Mouse (Mus musculus): ENCODE measurements around the gene Bpifa5.
"Not testable (repeated sequence)": the region's sequence is repeated elsewhere in the genome, so short reads cannot be mapped to it uniquely, and the experiment has no call there.

Gene Bpifa5

DNA sequence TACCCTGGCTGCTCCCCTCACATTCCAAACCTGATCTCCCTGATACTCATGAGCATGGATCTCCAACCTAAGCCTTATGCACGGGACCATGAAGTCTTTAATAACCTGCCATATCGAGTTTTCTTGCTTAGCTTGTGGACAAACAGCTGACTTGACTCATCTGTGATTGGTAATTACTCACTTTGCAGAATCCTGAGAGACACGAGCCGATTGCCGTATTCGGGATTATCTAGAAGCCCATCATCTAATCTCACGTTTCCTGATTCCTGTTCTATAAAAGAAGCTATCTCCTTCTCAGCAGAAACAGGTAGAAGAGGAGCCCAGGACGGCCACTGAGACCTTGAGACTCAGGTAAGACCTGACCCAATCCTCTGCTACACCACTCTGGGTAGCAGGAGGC, at the start of gene Bpifa5:
Bpifa5 (plus strand) TSS at position 301 of the 400 bp plus-strand sequence.
- in situ Hi-C loops (cut with MboI, MseI) = no loop called here

DNA sequence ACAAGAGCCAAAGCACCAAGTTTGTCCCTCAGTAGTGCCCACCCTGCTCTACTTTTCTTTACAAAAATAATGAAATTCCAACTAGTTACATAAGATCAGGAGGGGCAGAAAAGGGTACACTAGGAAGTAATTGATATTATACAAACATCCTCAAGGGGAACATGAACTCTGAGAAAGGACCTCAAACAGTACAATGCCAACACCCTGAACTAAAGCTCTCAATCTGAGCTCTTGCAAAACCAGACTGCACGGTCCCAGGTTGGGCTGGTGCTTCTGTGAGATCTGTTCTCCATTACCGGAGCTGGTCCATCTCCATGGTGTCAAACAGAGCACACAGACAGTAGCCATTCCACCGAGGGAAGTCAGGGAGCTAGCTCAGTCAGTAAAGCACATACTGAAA, 45.0 kb upstream of the Bpifa5 start:
- in situ Hi-C loops (cut with MboI, MseI) = loop anchor here (5.0 kb wide), 1 partner anchor 50 kb away; no protein-coding TSS in a partner anchor

- in situ Hi-C loops (cut with MboI, MseI) = no loop called here
Measured at GRCm38 (mm10) chr2:154130120-154130519, 32.3 kb upstream of the Bpifa5 start, which contains the start of gene Bpifa3. Gene Bpifa3, plus strand, starts transcription at chr2:154130336.

- in situ Hi-C loops (cut with MboI, MseI) = loop anchor here (10.0 kb wide), 1 partner anchor 268 kb away; the partner anchor contains the start of genes Bpifb2 and Sun5
Measured at GRCm38 (mm10) chr2:154142580-154142979, 19.8 kb upstream of the Bpifa5 start, which contains the start of gene Bpifa1. Gene Bpifa1, plus strand, starts transcription at chr2:154142880.

- in situ Hi-C loops (cut with MboI, MseI) = loop anchor here (10.0 kb wide), 1 partner anchor 269 kb away; the partner anchor contains the start of genes Bpifb2 and Sun5
Measured at GRCm38 (mm10) chr2:154143735-154144134, 18.7 kb upstream of the Bpifa5 start.

GRCm38 (mm10) chr2:154147496-154147895, 14.9 kb upstream of the Bpifa5 start:
- in situ Hi-C loops (cut with MboI, MseI) = loop anchor here (10.0 kb wide), 1 partner anchor 273 kb away; the partner anchor contains the start of genes Bpifb2 and Sun5

DNA sequence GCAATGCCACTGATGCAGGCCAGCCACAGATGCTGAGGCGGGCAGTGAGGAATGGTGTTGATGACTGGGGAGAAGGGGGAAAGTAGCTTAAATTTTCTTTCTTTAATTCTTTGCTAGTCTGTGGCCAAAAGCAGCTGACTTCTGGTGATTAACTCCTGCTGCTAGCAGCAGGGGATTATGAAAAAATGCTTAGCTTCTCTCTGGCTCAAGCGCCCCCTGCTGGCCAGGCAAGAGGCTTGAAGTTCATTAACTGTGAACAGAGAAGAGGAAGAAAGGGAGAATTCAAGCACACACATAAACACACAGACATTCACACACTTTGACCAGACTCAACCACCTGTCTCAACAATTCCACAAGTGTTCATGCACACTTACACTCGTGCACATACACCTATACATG, 4.0 kb upstream of the Bpifa5 start:
- in situ Hi-C loops (cut with MboI, MseI) = no loop called here

GRCm38 (mm10) chr2:154163306-154163705, 899 bp downstream of the Bpifa5 start:
- in situ Hi-C loops (cut with MboI, MseI) = no loop called here

DNA sequence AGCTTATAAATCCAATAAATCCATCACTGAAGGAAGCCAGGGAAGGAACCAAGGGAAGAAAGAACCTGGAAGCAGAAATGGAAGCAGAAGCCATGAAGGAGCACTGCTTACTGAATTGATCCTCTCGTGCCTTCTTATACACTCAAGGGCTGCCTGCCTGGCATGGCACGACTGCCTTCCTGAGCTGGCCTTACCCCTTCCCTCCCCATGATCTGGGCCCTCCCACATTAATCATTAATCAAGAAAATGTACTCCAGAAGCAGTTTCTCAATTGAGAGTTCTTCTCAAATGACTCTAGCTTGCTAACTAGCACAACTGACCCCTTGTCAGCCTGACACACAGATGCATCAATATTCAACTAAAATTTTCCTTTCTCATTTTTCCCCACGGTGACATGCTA, 6.8 kb downstream of the Bpifa5 start:
- in situ Hi-C loops (cut with MboI, MseI) = no loop called here

GRCm38 (mm10) chr2:154171621-154172020, 9.2 kb downstream of the Bpifa5 start:
- in situ Hi-C loops (cut with MboI, MseI) = no loop called here

DNA sequence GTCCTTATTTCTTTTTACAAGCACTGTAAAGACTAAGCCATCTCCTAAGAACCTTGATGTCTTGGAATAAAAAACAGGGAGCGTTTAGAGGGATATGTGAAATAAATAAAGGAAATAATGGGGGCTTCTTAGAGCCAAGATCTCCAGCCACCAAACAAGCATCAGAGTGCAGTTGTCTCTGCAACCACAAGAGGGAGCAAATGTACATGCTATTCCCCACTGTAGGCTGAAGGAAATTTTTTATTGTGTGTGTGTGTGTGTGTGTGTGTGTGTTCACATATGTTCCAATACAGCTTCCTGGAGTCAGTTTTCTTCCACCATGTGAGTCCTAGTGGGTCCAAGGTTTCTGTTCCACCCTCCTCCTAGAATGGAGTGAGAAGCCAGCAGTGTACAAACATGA, 10.9 kb downstream of the Bpifa5 start:
- in situ Hi-C loops (cut with MboI, MseI) = no loop called here

GRCm38 (mm10) chr2:154181900-154182299, 19.5 kb downstream of the Bpifa5 start:
- in situ Hi-C loops (cut with MboI, MseI) = not testable (repeated sequence)

GRCm38 (mm10) chr2:154183061-154183460, 20.7 kb downstream of the Bpifa5 start:
- in situ Hi-C loops (cut with MboI, MseI) = not testable (repeated sequence)

DNA sequence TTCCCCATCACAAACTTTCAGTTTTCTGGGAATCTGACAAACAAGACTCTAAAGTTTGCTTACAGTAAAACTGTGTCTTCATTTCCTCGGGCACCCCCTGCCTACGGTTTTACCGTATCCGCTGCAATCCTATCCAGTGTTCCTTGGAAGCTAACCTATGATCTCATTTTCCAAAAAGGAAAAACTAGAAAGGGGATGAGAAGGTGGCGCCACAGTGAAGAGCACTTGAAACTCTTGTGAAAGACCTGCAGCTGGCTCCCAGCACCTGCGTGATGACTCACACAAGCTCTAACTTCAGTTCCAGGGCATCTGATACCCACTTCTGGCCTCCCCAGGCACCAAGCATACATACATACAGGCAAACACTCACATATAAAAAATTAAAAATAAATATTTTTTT, 22.9 kb downstream of the Bpifa5 start:
- in situ Hi-C loops (cut with MboI, MseI) = no loop called here

- in situ Hi-C loops (cut with MboI, MseI) = no loop called here
Measured at GRCm38 (mm10) chr2:154185748-154186147, 23.3 kb downstream of the Bpifa5 start.

DNA sequence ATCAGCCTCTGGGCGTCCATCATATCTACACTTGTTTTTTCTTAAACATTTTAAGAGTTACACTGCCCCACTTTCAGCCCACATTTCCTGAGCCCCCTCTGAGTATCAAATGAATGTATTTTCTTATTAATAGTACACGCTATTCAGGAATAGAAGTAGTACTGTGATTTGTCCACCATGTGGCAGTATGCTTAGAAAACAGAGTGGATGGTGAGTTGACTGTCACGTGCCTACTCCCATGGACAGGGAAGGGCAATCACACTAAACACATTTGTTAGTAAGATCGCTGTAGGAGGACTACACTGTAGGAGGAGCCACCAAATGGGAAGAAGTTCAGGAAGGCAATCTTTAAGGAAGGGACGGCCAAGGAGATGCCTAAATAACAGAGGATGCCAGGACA, 25.1 kb downstream of the Bpifa5 start:
- in situ Hi-C loops (cut with MboI, MseI) = no loop called here

GRCm38 (mm10) chr2:154189877-154190434, 27.5 kb downstream of the Bpifa5 start:
- in situ Hi-C loops (cut with MboI, MseI) = no loop called here

GRCm38 (mm10) chr2:154190546-154191258, 28.3 kb downstream of the Bpifa5 start, which contains the start of gene Bpifb1:
Gene Bpifb1, plus strand, starts transcription at chr2:154190818.
- in situ Hi-C loops (cut with MboI, MseI) = no loop called here

GRCm38 (mm10) chr2:154192141-154192540, 29.7 kb downstream of the Bpifa5 start:
- in situ Hi-C loops (cut with MboI, MseI) = no loop called here

DNA sequence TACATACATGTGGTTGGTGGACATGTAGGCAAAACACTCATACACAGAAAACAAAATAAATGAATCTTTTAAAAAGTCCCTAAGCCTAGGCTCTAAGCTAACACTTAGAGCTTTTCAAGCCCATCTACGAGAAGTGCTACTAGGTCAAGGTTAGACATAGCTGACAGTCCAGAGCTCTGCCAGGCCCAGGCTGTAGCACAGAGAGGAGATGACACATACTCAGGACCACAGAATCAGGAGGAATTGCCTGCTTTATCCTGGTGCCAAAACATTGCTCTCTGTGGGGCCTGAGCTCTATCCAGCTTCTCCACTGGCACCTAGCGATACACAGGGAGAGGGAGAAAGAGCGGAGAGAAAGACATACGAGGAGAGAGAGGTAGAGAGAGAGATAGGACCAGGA, 30.7 kb downstream of the Bpifa5 start:
- in situ Hi-C loops (cut with MboI, MseI) = no loop called here

GRCm38 (mm10) chr2:154193994-154194504, 31.6 kb downstream of the Bpifa5 start:
- in situ Hi-C loops (cut with MboI, MseI) = no loop called here

DNA sequence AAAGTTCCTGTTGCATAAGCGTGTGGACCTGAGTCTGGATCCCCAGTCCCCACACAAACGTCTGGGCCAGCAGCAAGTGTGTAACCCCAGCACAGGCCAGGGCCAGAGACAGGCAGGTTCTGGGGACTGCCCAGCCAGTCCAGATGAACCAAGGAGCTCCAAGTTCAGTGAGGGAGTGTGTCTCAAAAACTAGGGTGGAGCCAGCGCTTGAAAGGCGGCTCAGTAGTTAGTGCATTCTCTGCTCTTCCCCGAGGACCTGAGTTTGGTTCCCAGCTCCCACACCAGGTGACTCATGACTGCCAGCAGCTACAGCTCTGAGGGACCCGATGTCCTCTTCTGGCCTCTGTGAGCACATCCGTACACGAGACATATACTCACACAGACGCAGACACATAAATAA, 34.6 kb downstream of the Bpifa5 start:
- in situ Hi-C loops (cut with MboI, MseI) = no loop called here

GRCm38 (mm10) chr2:154204630-154205029, 42.2 kb downstream of the Bpifa5 start:
- in situ Hi-C loops (cut with MboI, MseI) = no loop called here
